Mouse (Mus musculus) mature B cell (primary cell): ENCODE results near the gene Coro2a.

Experiments
- in situ Hi-C: fragments of 300-500 bp; cut with MboI; formaldehyde crosslinking; loops from 2 replicates; pipeline ENCODE4 v1.14.3; 2019

Coro2a gene

GRCm38 (mm10) chr4:46613618-46614017, 11.6 kb upstream of the Coro2a start:
- in situ Hi-C loops: loop anchor here (5.0 kb wide), 1 partner anchor 39 kb away; the partner anchor contains the start of gene Tbc1d2

- in situ Hi-C loops: loop anchor here (5.0 kb wide), 1 partner anchor 41 kb away; the partner anchor contains the start of gene Tbc1d2
These were observed 9.2 kb upstream of the Coro2a start for GRCm38 (mm10) chr4:46611181-46611580.

- in situ Hi-C loops: no loop called here
These were observed 5.6 kb upstream of the Coro2a start for GRCm38 (mm10) chr4:46607601-46608000.

GRCm38 (mm10) chr4:46605451-46605850, 3.4 kb upstream of the Coro2a start:
- in situ Hi-C loops: no loop called here

GRCm38 (mm10) chr4:46602704-46603103, 702 bp upstream of the Coro2a start:
- in situ Hi-C loops: no loop called here

GRCm38 (mm10) chr4:46601258-46601843, 651 bp downstream of the Coro2a start:
- in situ Hi-C loops: no loop called here

- in situ Hi-C loops: no loop called here
These were observed 1.3 kb downstream of the Coro2a start for GRCm38 (mm10) chr4:46600473-46601257.

- in situ Hi-C loops: loop anchor here (5.0 kb wide), 1 partner anchor 47 kb away; no protein-coding TSS in a partner anchor
These were observed 2.4 kb downstream of the Coro2a start for GRCm38 (mm10) chr4:46599609-46600008.

- in situ Hi-C loops: loop anchor here (5.0 kb wide), 1 partner anchor 47 kb away; no protein-coding TSS in a partner anchor
These were observed 3.0 kb downstream of the Coro2a start for GRCm38 (mm10) chr4:46598981-46599380.

- in situ Hi-C loops: loop anchor here (5.0 kb wide), 1 partner anchor 46 kb away; no protein-coding TSS in a partner anchor
These were observed 3.9 kb downstream of the Coro2a start for GRCm38 (mm10) chr4:46598111-46598510.

GRCm38 (mm10) chr4:46597286-46597961, 4.6 kb downstream of the Coro2a start:
- in situ Hi-C loops: loop anchor here (5.0 kb wide), 1 partner anchor 45 kb away; no protein-coding TSS in a partner anchor

- in situ Hi-C loops: loop anchor here (5.0 kb wide), 1 partner anchor 44 kb away; no protein-coding TSS in a partner anchor
These were observed 5.6 kb downstream of the Coro2a start for GRCm38 (mm10) chr4:46596398-46596797.

- in situ Hi-C loops: no loop called here
These were observed 7.9 kb downstream of the Coro2a start for GRCm38 (mm10) chr4:46594131-46594530.

- in situ Hi-C loops: no loop called here
These were observed 8.5 kb downstream of the Coro2a start for GRCm38 (mm10) chr4:46593472-46593871.

- in situ Hi-C loops: no loop called here
These were observed 10.0 kb downstream of the Coro2a start for GRCm38 (mm10) chr4:46591833-46592520.

- in situ Hi-C loops: no loop called here
These were observed 11.2 kb downstream of the Coro2a start for GRCm38 (mm10) chr4:46590810-46591209.

- in situ Hi-C loops: no loop called here
These were observed 11.9 kb downstream of the Coro2a start for GRCm38 (mm10) chr4:46589946-46590684.

GRCm38 (mm10) chr4:46589151-46589550, 12.9 kb downstream of the Coro2a start:
- in situ Hi-C loops: no loop called here

- in situ Hi-C loops: no loop called here
These were observed 15.5 kb downstream of the Coro2a start for GRCm38 (mm10) chr4:46586473-46586872.

GRCm38 (mm10) chr4:46585811-46586190, 16.2 kb downstream of the Coro2a start:
- in situ Hi-C loops: no loop called here
